Mouse (Mus musculus): ENCODE data around the gene Ifitm10.

DNA sequence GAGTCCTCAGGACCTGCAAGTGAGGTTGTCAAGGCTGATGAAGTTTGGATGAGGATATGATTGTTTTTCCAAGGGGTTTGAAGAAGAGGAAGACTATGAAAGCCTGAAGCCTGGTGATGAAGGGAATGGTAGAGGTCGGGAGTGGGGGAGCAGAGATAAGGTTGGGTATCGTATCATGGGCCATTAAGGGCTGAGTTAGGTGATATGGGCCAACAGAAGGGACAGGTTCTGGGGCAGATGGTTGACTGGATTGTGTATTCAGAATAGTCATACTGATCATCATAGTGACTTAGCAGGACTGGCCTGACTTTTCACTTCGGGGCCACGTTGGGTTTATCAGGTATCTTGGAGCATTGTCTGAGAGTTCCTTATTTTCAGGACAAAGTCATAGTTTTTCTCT lies 21.9 kb upstream of the Ifitm10 start:
- TF ChIP-seq GATA1 (IDR thresholded peaks at IDR 0.05; ENCODE audit: borderline replicate concordance, low read length) = no peak
- no peak for TF ChIP-seq FLI1 (IDR thresholded peaks at IDR 0.05; ENCODE audit: low read length)
